ENCODE assay signal across 22 mouse cellular contexts in genomic region chr4:86383124-86383523, GRCm38 (mm10).
A peak's percentile ranks its signal among the peaks of the same experiment; 100 is the strongest.
DNase-seq lines count a peak whose midpoint lies in the region; ATAC-seq and TF ChIP-seq lines count a peak whose summit lies in the region.
"Had no signal": no experiment of that assay in that cellular context is flagged by ENCODE, and none has a peak within 500 bp of the region (broad histone marks: within the 10 kb centered on the region; RNA-seq: fewer than 3 reads in every experiment).

No protein-coding gene starts in this region.

- WGBS in heart, adult 2 months, result 35% methylated on average over 2 of the region's 2 CpGs
- WGBS in kidney, adult 2 months, result 43% methylated on average over 2 of the region's 2 CpGs
- 47% methylated on average over 2 of the region's 2 CpGs for WGBS in kidney, embryonic 15.5 days
- 83% methylated on average over 2 of the region's 2 CpGs for WGBS in midbrain, embryonic 10.5 days

- no peak for TF ChIP-seq POLR2A in heart, adult 2 months (IDR thresholded peaks at IDR 0.05; ENCODE audit: insufficient read depth, low read depth, low read length)
- TF ChIP-seq POLR2A in kidney, adult 2 months (IDR thresholded peaks at IDR 0.05; ENCODE audit: low read depth, low read length), result no peak

- H3K79me2 ChIP-seq in heart, adult 2 months (replicated peaks; ENCODE audit: control insufficient read depth, insufficient read depth, low read length), result no peaks in the 10 kb centered on the region

- no peak overlapping the region for H3K4me3 ChIP-seq in heart, adult 2 months
- no peak overlapping the region for H3K4me3 ChIP-seq in kidney, adult 2 months (ENCODE audit: insufficient read depth, low read depth, low read length)
- H3K4me3 ChIP-seq in kidney, embryonic 15.5 days (replicated peaks), result no peak overlapping the region
- H3K4me3 ChIP-seq in midbrain, embryonic 10.5 days, result no peak overlapping the region
- H3K4me3 ChIP-seq: layer of hippocampus, adult 2 months; left cerebral cortex, adult 2 months; limb, embryonic 12.5 days; midbrain, embryonic 15.5 days had no signal

- H3K4me1 ChIP-seq in heart, adult 2 months (ENCODE audit: control insufficient read depth, insufficient read depth, low read length), result no peaks in the 10 kb centered on the region; the same call in 1 of the 2 replicates
- H3K4me1 ChIP-seq in kidney, adult 2 months (ENCODE audit: control insufficient read depth, insufficient read depth, low read length), result peaks cover 3% of the 10 kb centered on the region; the same call in 1 of the 2 replicates
- peaks cover 7% of the 10 kb centered on the region for H3K4me1 ChIP-seq in kidney, embryonic 15.5 days
- H3K4me1 ChIP-seq in midbrain, embryonic 10.5 days, result peaks cover 12% of the 10 kb centered on the region
- H3K4me1 ChIP-seq: midbrain, embryonic 15.5 days had no signal

- H3K9ac ChIP-seq in heart, adult 2 months (ENCODE audit: low read depth, low read length), result no peak overlapping the region
- no peak overlapping the region for H3K9ac ChIP-seq in kidney, embryonic 15.5 days
- H3K9ac ChIP-seq: forebrain, postnatal 0 days; limb, embryonic 12.5 days; liver, embryonic 14.5 days; midbrain, embryonic 15.5 days had no signal

- no peaks in the 10 kb centered on the region for H3K9me3 ChIP-seq in kidney, embryonic 15.5 days (replicated peaks)
- no peaks in the 10 kb centered on the region for H3K9me3 ChIP-seq in midbrain, embryonic 10.5 days (replicated peaks)
- H3K9me3 ChIP-seq: limb, embryonic 12.5 days; midbrain, embryonic 15.5 days had no signal

- no peak for ATAC-seq in kidney, embryonic 15.5 days (replicated peaks; ENCODE audit: low FRiP score)
- ATAC-seq: forebrain, postnatal 0 days; inflammation-experienced regulatory T-cells, adult 6 months; midbrain, embryonic 15.5 days had no signal

- H3K27me3 ChIP-seq in heart, adult 2 months (ENCODE audit: control insufficient read depth, insufficient read depth, low read length), result no peaks in the 10 kb centered on the region
- H3K27me3 ChIP-seq in kidney, adult 2 months (replicated peaks; ENCODE audit: control insufficient read depth, insufficient read depth, low read length), result no peaks in the 10 kb centered on the region
- no peaks in the 10 kb centered on the region for H3K27me3 ChIP-seq in kidney, embryonic 15.5 days
- H3K27me3 ChIP-seq in midbrain, embryonic 10.5 days (ENCODE audit: low read depth, poor library complexity, severe bottlenecking), result no peaks in the 10 kb centered on the region
- H3K27me3 ChIP-seq: CH12.LX; limb, embryonic 12.5 days; midbrain, embryonic 15.5 days had no signal

- H3K36me3 ChIP-seq in heart, adult 2 months (ENCODE audit: control insufficient read depth, insufficient read depth, low read length), result no peaks in the 10 kb centered on the region
- H3K36me3 ChIP-seq in kidney, adult 2 months (ENCODE audit: control insufficient read depth, insufficient read depth, low read length), result no peaks in the 10 kb centered on the region
- no peaks in the 10 kb centered on the region for H3K36me3 ChIP-seq in kidney, embryonic 15.5 days
- H3K36me3 ChIP-seq in midbrain, embryonic 10.5 days, result no peaks in the 10 kb centered on the region
- H3K36me3 ChIP-seq: midbrain, embryonic 15.5 days had no signal

- intact Hi-C loops in heart, adult 2 months (cut with DNase I), result no loop called here

- no peak overlapping the region for H3K4me2 ChIP-seq in kidney, embryonic 15.5 days
- H3K4me2 ChIP-seq: limb, embryonic 12.5 days; midbrain, embryonic 15.5 days had no signal

- peak; percentile 74 for DNase-seq in heart, adult 11 months
- no peak for DNase-seq in heart, adult 2 months
- peak; percentile 51 for DNase-seq in kidney, adult 2 months
- peak; percentile 38 to 45 for DNase-seq in kidney, postnatal 36 days
- DNase-seq in lung, postnatal 25 days (ENCODE audit: low spot score), result peak; percentile 47
- no peak for DNase-seq in right cerebral cortex, postnatal 4 days
- no peak for DNase-seq in midbrain, embryonic 10.5 days (ENCODE audit: low spot score)
- DNase-seq: adrenal gland, postnatal 10 days; cerebellum, adult 11 months; cerebellum, postnatal 14 days; embryo, embryonic 11 days; forebrain, postnatal 0 days; heart, adult 18-20 months; thymus, postnatal 4 days had no signal

- TF ChIP-seq EP300 in heart, adult 2 months (IDR thresholded peaks at IDR 0.05; ENCODE audit: insufficient read depth, low read depth, low read length), result no peak

- H3K27ac ChIP-seq in heart, adult 2 months, result no peak overlapping the region
- no peak overlapping the region for H3K27ac ChIP-seq in kidney, adult 2 months (ENCODE audit: insufficient read depth, low read depth, low read length)
- H3K27ac ChIP-seq in kidney, embryonic 15.5 days, result no peak overlapping the region
- H3K27ac ChIP-seq in midbrain, embryonic 10.5 days (replicated peaks), result no peak overlapping the region
- H3K27ac ChIP-seq: layer of hippocampus, adult 2 months; left cerebral cortex, adult 2 months; limb, embryonic 12.5 days; liver, embryonic 14.5 days; midbrain, embryonic 15.5 days had no signal

- no peak for TF ChIP-seq CTCF in heart, adult 2 months (IDR thresholded peaks at IDR 0.05)
- TF ChIP-seq CTCF in kidney, adult 2 months (conservative IDR thresholded peaks at IDR 0.05; ENCODE audit: insufficient read depth, insufficient read length, low read depth, low read length), result no peak

Comparison
In these comparisons a context has a peak if more than half of its experiments do, and no peak if none do; other contexts are left out.
1. DNase-seq: peak in heart, adult 11 months (single experiment), kidney, adult 2 months (single experiment), kidney, postnatal 36 days (2 of 2) and lung, postnatal 25 days (single experiment); none in heart, adult 2 months (0 of 2), right cerebral cortex, postnatal 4 days (single experiment) and midbrain, embryonic 10.5 days (single experiment).